Mouse (Mus musculus) embryo, embryonic 11 days (tissue): ENCODE results near the gene Rtkn2.

Experiments used
- DNase-seq: peaks from one replicate; pipeline ENCODE4 v3.0.0-alpha.2; 2015

Gene Rtkn2

DNA sequence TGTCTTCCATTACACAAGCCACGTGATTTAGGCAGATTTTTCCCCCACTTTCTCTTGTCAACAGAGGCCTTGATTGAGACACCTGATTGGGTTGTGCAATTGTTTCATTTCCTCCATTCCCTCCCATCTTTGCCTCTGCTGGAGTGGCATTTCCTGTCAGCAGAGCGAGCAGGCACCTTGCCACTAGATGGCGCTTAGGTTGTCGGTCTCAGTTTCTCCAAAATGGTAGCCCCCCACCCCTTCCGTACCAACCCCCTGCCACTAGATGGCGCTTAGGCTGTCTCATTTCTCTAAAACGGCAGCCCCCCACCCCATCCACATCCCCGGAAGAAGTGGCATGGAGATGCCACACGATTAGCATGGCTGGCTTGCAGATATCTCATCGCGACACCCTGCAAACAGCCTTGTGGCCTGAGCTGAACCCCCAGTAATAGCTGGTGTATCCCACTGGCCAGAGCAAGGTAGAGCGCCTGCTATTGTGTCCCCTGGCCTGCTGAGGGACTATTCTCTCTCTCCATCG, 18.8 kb downstream of the Rtkn2 start:
- peak; percentile 89 for DNase-seq

DNA sequence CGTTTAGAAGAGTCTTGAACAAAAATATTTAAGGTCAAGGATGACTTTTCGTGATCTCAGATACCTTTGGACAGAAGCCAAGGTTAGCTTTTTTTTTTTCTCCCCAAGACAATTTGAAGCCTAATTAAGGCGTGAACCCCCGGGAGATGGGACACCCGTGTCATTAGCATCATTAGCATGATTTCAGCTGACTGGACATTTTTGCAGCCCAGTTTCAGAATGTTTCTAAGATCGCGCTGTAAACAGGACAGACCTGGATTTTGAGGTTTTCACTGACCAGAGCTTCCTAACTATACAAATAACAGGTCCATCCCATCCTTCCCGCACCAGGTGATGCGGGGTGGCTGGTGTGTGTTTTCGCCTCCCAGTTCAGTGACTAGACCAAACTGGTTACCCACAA, 19.8 kb downstream of the Rtkn2 start:
- no peak for DNase-seq

DNA sequence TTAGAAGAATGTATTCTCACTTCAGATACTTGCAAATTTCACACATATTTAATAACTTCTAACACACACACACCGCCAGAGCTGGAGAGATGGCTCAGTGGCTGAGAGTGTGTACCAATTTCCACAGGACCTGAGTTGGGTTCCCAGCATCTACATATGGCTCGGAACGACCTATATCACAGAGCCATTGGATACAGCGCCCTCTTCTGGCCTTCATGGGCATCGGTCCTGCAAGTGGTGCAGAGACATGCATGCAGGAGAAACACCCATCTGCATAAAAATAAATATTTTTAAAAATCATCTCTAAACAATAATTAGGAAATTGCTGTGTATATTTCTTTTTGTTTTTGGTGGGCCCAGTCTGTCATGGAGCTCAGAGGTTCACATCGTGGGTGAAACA, 22.1 kb downstream of the Rtkn2 start:
- no peak for DNase-seq

DNA sequence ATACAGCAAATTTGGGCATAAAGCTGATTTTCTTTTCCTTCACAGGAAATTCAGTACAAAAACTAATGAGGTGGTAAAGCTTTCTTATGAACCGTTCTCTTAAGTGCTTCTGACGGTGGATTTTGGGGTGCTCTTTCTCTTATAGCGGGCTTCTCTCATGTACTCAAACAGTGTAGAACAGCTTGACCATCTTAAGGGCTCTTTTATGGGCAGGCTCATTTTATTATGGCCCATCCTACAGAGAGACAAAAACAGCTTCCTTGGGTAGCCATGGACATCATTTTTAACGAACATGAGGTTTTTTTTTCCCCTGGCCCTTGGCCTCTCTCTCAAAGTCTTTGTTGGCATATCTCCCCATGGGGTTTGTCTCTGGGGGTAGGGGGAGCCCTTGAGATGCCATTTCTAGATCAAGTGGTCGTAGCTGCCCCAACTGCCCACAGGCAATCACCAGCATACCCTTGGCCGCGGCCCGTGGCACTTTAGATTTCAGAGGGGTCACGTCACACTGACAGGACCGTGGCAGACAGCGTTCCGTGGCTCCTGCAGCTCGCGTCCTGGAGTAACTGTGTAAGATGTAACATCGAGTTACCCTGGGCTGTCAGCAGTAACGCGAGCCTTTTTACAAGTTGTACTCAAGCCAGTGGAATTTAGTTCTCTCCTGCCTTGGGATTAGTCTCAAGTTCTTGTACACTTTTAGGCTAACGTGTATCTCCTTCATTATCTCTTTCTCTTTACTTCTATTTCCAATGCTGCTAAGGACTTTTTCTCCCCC, 24.5 kb downstream of the Rtkn2 start:
- no peak for DNase-seq

DNA sequence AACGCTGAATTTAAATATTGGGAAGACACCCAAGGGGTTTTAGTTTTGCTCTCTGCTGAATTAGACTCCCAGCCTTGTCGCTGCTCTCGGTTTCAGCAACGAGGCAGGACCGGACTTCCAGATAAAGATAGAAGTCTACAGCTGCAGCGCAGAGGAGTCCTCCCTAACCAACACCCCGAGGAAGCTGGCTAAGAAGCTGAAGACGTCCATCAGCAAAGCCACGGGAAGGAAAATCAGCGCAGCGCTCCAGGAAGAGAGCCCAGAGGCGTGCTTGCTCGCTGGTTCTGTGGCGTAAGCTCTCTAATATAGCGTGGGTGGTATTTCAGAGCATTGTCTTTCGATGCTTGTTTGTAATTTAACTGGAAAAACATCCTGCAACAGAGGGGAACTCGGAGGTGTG, 26.0 kb downstream of the Rtkn2 start:
- no peak for DNase-seq

- no peak for DNase-seq
Measured at GRCm38 (mm10) chr10:68006491-68006890, 27.1 kb downstream of the Rtkn2 start.

DNA sequence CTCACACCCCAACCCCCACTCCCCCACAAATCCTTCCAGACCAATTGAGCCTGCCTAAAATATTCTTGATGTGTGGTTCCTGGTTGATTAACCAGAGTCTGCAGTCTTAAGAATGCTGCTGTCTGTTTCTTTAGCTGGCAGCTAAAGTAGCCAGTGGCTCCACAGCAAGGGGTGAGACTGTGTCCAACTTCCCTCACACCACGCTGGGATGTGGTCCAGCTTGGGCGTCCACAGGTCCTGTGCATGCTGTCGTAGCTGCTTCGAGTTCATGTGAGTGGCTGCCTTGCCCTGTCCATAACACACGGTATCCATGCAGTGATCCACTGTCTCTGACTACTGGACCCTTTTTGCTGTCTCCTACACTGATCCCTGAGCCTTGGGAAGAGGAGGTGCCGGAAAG, 27.7 kb downstream of the Rtkn2 start:
- no peak for DNase-seq

DNA sequence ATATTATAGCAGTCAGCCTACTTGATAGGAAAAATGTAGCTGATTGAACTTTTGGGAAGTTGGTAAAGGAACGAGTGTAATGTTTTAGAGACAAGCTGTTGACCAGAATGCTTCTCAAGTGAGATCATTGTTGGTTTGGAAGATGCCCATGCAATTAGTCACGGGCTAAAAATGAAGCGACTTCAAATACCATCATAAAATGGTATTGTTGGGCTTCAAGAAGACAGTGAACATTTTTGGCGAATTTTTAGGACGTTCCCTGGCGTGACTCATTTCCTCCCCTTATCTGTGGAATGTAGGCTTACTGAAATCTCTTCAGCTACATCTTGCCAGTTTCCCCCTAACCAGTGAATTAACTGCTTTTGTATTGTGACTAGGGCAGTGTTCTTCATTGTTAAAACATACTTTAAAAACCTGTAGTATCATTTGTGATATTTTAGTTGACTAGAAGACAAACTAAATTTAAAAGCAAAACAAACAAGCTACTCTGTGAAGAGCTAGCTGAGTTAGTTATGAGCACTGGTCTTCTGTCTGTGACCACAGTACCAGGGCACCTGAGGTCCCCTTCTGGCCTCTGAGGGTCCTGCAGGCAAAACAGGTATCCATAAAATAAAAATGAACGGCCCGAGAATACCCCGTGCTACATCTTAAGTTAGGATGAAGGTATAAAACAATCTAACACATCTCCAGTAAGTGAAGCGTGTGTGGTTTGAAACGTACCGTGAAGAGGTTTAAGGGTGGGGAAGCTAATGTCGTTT, 29.0 kb downstream of the Rtkn2 start:
- no peak for DNase-seq

GRCm38 (mm10) chr10:68009301-68009700, 29.9 kb downstream of the Rtkn2 start:
- DNase-seq = no peak

DNA sequence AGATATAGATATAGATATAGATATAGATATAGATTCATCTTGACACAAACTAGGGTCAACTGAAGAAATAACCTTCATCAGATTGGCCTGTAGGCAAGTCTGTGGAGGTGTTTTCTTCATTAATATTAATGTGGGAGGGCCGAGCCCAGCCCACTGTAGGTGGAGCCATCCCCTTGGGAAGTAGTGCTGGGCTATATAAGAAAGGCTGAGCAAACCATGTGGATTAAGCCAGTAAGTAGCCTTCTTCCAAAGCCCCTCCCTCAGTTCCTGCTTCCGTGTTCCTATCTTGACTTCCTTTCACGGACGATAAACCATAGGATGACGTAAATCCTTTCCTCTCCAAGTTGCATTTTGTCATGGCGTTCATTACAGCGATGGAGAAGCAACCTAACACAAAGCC, 30.5 kb downstream of the Rtkn2 start:
- no peak for DNase-seq

GRCm38 (mm10) chr10:68013137-68013536, 33.8 kb downstream of the Rtkn2 start:
- DNase-seq = peak; percentile 25

DNA sequence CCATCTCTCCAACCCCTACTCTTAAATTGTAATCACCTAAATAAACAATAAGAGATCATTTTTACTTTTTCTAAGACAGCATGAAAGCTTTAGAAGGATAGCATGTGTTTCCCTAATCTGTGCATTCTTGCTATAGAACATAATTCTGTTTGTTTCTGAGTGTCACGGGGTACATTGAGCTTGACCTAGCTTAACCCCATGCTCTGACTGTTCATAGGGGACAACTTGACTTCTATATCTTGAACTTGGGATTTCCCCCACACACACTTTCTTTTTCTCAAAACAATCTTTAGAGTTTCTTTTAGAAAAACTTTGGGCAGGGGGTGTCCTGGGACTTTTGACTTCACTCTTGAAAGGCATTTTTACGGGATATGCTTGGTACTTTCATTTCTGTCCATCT, 41.4 kb downstream of the Rtkn2 start:
- no peak for DNase-seq

- no peak for DNase-seq
Measured at GRCm38 (mm10) chr10:68025660-68026059, 46.3 kb downstream of the Rtkn2 start.

GRCm38 (mm10) chr10:68028327-68029080, 49.1 kb downstream of the Rtkn2 start:
- DNase-seq = peak; percentile 50

DNA sequence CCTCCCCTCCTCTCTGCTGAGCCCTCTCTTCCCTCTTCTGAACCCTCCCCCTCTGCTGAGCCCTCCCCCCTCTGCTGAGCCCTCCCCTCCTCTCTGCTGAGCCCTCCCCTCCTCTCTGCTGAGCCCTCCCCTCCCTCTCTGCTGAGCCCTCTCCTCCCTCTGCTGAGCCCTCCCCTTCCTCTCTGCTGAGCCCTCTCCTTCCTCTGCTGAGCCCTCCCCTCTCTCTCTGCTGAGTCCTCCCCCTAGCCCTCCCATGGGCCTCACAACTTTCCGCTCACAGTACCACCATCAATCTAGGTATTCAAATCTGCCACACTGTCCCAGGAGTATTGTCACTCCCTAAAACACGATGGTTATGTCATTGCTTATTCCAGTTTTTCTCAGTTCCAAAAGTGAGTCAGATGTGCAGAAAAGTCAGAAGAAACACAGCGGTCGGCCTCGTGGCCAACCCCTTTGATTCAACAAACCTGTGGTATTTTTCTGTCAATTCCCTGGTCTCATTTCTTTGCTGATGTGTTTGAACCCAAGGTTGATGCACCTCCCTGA, 49.8 kb downstream of the Rtkn2 start:
- DNase-seq = peak; percentile 43

DNA sequence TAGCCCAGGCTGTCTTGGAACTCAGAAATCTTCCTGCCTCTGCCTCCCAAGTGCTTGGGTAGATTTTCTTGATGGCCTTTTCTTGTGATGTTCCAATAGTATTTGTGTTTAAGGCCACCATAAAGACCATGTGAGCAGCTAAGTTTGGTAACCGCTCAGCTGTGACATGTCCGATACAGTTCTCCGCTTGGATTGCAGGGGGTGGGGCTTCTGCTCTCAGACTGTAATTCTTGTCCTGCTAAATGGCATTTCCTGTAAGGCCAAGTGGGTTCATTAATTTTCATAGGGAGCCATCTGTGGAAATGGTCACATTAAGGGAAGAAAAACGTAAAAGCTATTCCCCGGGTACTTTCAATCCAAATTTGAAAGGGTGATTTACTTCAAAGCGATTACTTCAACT, 50.7 kb downstream of the Rtkn2 start:
- no peak for DNase-seq

DNA sequence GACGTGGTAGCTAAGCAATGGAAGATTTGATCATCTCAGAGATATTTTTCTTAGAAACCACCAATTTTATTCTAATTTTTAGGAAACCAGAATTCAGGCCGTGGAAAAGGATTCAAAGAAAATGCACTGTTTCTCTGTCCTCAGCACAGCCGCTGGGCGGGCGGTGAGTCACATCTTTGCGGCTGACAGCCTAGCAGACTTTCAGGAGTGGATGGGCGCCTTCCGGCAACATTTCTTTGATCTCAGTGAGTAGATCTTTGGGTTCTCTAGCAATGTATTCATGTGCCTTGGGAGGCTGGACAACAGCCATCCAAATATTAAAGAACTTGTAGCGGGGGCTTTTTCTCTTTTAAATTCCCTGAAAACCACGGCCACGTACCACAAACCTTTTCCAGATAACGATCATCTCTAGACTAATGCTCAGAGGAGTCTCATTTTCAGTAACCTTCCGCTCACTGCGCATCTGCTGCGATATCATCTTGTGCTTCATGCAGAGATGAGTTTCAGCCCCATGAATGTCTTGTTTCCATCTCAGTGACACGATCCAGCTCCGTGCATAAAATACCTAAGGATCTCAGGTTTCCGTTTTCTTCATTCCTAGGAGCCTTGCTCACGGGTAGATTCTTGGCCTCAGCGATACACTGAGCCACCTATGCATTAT, 56.5 kb downstream of the Rtkn2 start:
- no peak for DNase-seq

DNA sequence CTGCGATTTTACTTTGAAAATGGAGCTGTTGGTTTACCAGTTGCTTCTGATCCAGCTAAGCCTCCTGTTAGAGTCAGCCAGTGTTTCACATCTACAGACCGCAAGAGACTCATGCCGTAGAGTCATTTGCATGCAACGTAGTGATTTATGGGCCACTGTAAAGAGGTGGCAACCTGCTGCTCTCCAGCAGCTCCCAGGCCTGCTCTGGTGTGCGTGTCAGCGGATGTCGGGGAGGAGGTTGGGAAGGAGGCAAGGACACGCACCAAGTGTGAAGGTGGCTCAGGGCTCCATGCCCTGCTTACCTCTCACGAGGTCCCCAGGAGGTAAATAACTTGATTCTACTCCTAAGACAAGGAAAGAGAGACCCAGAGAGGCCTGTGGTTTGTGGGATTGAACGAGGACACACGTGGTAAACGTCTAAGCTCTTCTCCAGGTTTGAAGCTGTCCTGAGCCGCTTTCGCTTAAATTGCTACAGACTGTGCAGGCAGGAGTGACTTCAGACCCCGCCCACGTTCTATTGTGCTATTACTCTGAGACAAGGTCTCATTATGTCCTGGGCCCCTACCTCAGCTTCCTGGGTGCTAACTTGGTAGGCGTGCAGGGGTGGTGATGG, 57.1 kb downstream of the Rtkn2 start:
- DNase-seq = no peak

DNA sequence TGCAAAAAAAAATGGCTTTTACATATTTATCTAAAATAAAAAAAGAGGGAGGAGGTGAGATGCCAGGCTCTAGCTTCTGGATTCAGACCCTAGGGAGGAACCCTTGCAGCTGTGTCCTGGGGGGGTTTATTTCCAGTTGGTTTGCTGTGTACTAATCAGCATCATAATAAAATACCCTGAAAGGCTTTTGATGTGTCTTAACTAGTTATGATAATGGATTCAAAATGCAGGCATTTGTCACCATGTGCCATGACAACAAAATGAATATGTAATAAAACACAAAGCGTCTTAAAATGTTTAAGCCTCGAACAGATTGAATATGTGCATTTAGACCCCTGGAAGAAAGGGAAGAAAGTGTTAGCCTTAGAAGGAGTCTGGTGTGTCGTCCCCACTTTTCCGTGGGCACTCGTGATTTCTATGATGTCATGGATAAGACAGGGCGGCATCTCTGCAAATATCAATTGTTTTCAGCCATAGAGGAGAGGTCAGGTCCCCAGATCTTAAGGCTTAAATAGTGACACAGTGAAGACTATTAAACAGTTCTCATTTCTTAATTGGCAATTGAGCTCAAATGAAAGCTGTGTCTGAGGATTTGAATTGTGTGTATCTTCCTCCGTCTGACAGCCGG, 59.7 kb downstream of the Rtkn2 start:
- no peak for DNase-seq

DNA sequence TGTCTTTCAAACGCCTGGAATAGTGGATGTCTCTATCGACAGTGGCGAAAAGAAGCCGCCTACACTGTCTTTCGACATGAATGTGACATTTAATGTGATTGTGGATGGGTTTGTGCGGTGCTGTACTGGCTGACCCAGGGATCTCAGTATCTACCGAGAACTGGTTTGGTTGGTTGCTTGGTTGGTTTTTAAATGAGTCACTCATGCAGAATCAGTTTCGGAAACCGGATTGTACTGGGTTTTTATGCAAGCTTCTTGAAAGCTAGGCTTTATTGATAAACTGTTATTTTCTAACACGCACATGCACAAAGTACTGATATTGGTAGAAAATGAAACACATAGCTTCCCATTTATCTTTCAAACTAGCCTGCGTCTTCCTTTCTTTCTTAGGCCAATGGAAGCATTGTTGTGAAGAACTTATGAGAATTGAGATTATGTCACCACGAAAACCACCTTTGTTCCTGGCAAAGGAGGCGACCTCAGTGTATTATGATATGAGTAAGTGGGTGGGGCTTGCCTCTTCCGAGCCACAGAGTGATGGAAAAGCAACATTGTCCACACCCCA, 60.4 kb downstream of the Rtkn2 start:
- no peak for DNase-seq

GRCm38 (mm10) chr10:68040394-68040793, 61.0 kb downstream of the Rtkn2 start:
- no peak for DNase-seq
